Mouse (Mus musculus) adrenal gland, postnatal 25 days (tissue): ENCODE measurements around the gene Slc7a6os. TPM values are rescaled to one million over a fixed set of nuclear protein-coding genes. Genes with fewer than 3 reads are reported as not detected.
A peak's percentile ranks its signal among the peaks of the same experiment; 100 is the strongest.
"Not testable (repeated sequence)": the region's sequence is repeated elsewhere in the genome, so short reads cannot be mapped to it uniquely, and the experiment has no call there.

Experiments
- DNase-seq: peaks from one replicate; pipeline ENCODE4 v3.0.0; 2021; ENCODE audit warnings: mixed read lengths
- long read RNA-seq: library from polyadenylated mRNA; stranded (forward); transcript quantifications from one replicate; pipeline ENCODE4 v2.0.0, GENCODE M21; 2021
- total RNA-seq: library from RNA; stranded (reverse); gene quantifications from 2 replicates; pipeline ENCODE4 v1.2.3, GENCODE M21; 2021

The Slc7a6os gene
- 28.5 and 30.2 TPM in 2 replicates for total RNA-seq
- long read RNA-seq, transcript Slc7a6os-201 (5 exons, 1,246 nt): major isoform, 9 of 17 reads
- long read RNA-seq, partial matches to known transcripts: 4 of 17 reads
- long read RNA-seq, other reads (novel, unspliced or antisense): 3 of 17 reads

GRCm38 (mm10) chr8:106210821-106211345 is at the start of gene Slc7a6os, which contains the start of gene Prmt7:
Gene Slc7a6os, minus strand, starts transcription at chr8:106210935.
Gene Prmt7, plus strand, starts transcription at chr8:106210936.
- DNase-seq: peak; percentile 97

GRCm38 (mm10) chr8:106259579-106260255 is 49.0 kb upstream of the Slc7a6os start:
- no peak for DNase-seq

- DNase-seq: no peak
These were observed 47.4 kb upstream of the Slc7a6os start for GRCm38 (mm10) chr8:106258169-106258568.

DNA sequence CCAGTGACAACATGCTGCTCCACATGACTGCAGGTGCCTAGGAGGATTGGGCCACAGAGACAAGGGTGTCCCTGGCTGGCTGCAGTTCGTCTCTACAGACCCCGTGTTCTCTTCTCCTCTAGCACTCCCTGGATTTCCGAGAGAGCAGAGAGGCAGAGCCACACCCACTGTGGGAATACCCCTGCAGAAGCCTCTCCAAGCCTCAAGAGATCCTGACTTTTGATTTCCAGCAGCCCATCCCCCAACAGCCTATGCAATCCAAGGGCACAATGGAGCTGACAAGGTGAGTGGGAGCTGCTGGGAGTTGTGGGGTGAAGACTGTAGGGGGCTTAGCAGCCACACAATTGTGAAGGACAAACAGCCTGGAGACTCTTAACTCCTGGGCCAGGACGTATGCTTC is 39.5 kb upstream of the Slc7a6os start:
- DNase-seq: no peak

- DNase-seq: no peak
These were observed 26.4 kb upstream of the Slc7a6os start for GRCm38 (mm10) chr8:106237106-106237505.

GRCm38 (mm10) chr8:106234567-106235261 is 24.0 kb upstream of the Slc7a6os start:
- DNase-seq: no peak

- DNase-seq: no peak
These were observed 22.0 kb upstream of the Slc7a6os start for GRCm38 (mm10) chr8:106232751-106233150.

GRCm38 (mm10) chr8:106231536-106231935 is 20.8 kb upstream of the Slc7a6os start:
- no peak for DNase-seq

GRCm38 (mm10) chr8:106226589-106226988 is 15.9 kb upstream of the Slc7a6os start:
- DNase-seq: peak; percentile 25

DNA sequence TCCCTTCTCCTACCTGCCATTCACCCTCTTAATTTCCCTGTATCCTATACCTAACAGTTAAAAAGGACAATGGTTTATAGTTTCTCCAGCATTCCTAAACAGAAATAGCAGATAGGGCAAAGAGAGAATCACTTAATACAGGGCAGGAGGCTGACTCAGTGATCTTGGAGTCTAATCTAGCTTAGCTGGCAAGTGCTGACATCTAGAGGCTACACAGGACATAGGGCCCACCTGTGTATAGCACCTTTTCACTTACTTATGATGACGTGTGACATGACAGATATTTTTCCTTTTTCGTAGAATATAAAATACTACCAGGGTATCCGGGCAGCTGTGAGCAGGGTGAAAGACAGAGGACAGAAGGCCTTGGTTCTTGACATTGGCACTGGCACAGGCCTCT is 8.9 kb upstream of the Slc7a6os start:
- DNase-seq: no peak

DNA sequence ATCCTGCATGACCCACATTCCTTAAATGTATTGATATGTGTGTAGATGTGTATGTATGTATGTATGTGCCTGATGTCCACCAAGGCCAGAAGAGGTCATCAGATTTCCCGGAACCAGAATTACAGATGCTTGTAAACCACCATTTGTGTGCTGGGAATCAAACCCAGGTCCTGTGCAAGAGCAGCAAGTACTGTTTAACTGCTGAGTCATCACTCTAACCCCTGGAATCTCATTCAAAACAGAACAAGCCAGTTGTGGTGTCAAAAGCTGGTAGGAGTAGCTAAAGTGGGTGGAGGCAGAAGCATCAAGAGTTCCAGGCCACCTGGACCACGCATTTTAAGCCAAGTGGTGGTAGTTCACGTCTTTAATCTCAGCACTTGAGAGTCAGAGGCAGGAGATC is 3.2 kb upstream of the Slc7a6os start:
- no peak for DNase-seq

DNA sequence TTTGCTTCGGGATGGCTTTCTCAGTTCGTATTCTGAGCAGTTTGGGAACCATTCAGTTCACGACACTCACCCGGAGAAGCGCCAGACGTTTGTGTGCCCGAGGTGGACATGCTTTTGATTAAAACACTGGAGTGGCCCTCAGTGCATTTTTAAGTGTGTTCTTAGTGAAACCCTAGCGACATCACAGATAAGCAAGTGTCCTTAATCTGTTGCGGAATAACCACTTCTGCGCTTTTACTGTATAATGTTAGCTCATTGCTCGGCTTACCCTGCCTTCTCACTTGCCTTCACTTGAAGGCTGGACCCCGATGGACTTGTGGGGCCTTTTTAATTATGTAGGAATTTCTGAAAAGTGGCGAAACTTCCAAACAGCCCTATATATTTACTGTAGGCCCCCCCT is 686 bp upstream of the Slc7a6os start:
- no peak for DNase-seq

DNA sequence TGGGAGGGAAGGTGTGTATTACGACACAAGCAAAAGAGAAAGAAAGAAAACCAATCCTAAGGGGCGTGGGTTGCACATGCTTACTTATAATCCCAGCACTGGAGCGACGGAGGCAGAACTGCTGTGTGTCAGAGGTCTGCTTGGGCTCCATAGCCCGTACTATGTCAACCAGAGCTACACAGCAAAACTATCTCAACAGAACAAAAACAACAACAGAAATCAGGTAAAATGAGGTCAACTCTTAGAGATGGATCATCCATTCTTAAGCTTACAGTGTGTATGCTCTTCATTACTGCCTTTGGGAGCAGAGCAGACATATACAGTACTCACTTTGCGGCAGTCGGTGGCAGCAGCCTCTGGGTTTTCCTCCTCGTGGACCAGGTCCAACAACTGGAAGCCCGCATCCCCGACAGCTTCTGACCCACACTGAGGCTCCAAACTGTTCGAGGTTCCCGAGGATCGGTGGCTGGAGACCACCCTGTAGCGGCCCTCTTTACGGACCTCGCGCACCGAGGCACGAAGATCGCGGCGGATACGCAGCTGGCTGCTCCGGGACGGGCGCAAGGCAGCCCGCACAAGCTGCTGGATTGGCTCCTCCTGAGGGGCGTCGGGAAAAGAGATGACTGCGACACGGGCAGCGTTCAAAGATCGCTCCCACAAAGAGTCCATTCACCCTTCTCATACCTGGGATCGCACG is 552 bp downstream of the Slc7a6os start:
- DNase-seq: no peak

DNA sequence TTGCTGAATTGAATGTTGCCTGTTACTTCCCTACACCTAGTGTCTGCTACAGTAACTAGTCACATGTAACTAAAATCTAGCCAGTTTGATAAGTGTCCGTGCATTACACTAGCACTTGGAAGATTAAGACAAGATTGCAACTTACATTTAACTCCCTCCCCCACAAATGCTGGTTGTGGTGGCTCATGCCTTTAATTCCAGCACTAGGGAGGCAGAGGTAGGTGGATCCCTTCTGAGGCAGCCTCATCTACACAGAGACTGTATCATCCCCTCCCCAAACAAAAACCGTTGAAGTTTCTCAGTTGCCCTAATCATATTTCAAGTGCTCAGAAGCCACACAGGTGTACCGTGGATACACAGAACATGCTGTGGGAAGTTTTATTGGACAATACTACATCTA is 11.1 kb downstream of the Slc7a6os start:
- not testable (repeated sequence) for DNase-seq

GRCm38 (mm10) chr8:106198741-106199140 is 12.0 kb downstream of the Slc7a6os start:
- DNase-seq: peak; percentile 19

DNA sequence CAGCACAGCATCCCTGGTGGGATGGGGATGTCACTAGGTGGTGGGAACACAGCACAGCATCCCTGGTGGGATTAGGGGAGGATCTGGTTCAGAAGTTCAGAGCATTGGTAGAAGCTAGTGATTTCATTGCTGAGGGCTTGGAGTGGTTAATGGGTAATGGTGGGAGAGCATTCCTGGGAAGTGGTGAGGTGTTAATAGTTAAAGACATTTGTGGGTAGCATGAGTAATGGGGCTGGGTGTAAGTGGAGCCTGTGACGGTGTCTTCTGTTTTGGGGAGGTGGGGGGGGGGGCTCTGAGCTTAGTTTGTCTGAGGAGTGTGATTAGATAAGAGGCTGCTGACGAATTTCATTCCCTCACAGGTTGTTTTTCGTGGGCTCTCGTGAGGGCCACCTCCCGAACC is 16.7 kb downstream of the Slc7a6os start:
- DNase-seq: no peak

- DNase-seq: no peak
These were observed 17.6 kb downstream of the Slc7a6os start for GRCm38 (mm10) chr8:106193162-106193561.

- DNase-seq: no peak
These were observed 19.1 kb downstream of the Slc7a6os start for GRCm38 (mm10) chr8:106191639-106192038.

DNA sequence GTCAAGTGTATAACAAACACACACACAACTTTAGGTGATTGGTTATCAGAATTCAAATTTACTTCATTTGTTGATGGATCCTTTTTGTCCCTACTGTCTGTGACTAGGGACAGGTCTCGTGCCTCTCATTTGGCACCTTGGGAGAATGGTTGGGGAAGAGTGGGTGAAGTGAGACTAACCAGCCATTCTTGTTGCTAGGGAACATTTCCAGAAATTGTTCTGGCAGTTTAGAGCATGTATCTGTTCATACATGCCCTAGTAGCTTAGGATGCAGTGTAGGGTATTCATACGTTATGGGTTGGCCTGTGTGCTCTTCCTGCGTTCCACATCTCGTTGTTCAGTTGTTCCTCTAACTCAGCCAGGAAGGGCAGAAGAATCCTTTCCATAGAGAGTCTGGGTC is 21.6 kb downstream of the Slc7a6os start:
- no peak for DNase-seq

DNA sequence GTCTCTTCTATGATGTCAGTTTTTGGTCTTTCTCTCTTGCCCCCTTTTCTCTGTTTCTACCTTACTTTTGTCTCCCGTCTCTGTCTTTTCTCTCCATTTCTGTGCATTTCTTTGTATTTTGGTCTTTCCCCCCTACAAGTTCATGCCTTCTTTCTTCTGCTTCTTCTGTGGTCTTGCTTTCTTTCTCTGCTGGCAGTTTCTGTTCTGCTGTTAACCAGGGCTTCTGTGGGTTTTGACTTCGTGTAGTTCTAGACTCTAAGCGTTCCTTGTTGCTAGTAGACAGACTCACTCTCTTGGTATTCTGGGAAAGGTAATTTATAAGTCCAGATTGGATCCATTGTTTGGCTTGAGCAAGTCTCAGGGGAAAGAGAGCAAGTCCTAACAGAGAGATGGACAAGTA is 24.3 kb downstream of the Slc7a6os start:
- DNase-seq: no peak

DNA sequence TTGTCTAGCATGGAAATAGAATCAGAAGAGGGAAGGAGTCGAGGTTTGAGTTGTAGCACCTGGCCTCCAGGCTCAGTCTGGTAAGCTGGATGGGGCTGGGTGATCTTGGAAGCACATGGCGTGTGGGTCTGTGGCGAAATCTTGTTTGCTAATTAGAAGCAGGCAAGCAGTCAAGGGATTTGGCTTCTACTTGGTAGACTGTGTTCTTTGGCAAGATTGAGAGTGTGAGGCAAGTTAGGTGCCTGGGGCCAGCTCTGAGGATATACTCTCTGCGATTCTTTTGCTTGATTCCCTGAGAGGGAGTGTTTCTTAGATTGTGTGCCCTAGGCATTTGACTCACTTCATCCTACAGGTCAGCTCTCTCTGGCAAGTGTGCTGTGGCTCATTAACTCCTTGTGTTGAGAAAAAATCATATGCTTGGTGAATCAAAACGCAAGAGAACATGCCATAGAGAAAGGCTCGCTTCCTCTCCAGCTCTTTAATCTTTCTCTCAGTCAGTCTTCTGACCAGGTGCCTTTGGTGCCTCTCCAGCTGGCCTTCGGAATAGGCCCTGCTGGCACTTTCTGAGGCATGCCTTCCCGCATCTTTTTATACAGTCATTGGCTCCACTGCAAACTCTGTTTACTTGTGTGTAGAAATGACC is 25.0 kb downstream of the Slc7a6os start:
- DNase-seq: no peak

- DNase-seq: no peak
These were observed 32.3 kb downstream of the Slc7a6os start for GRCm38 (mm10) chr8:106178428-106178827.
